Mouse (Mus musculus) B cell, adult 2 months (primary cell): ENCODE measurements around the gene Tspan7.
A peak's percentile ranks its signal among the peaks of the same experiment; 100 is the strongest.

Experiments
- DNase-seq, 2 experiments: peaks; one replicate each; pipeline ENCODE4 v3.0.0; 2022

Tspan7 gene

DNA sequence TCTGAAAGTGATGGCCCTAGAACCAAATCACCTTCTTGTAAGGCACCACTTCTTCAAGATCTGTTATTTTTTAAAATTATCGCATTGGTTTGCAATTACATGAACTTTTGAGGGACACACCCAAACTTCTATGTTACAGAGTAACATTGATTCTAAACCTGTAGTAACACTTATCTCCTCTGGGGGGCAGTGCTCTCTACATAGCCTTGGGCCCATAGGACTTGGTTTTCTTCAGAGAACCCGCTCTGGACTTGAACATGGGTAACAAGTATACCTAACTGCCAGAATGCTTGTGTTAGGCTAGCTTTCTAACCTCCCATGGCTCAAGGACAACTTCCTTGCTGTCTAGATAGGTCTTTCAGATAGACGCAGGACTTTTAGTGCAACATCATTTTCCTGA lies 64.8 kb downstream of the Tspan7 start:
- no peak for DNase-seq

DNA sequence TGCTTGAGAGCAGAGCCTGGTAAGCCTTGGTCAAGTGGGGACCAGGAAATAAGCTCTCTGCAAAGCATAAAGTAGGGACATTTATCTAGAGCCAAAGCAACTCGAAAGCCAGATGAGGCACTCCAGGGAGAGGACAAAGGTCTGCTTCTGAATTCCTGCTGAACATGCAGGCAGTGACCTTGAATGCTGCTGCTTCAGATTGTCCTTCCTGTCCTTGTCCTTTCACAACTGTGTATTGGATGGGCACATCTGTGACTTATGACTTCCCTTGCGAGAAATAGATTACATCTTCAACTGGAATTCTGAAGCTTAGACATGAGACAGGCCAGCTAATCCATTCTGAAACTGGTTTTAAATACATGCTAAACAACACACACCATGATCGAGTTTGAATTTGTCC lies 71.9 kb downstream of the Tspan7 start:
- no peak for DNase-seq

DNA sequence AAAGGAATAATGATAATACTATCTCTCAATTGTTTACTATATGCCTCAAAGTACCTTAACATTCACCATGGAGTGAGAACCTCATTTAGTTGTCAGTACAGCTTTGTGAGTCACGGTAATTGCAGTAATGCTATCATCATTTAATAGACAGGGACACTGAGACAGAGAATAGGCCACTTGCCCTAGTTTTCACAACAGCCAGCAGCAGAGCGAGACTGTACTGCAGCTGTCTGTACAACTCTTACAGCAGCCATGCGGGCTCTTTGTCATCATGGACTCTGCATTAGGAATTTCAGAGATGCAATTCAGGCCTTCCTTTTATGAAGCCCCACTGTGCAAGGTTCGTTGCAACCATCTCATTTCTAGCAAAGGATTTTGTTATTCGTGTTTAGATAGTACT lies 72.6 kb downstream of the Tspan7 start:
- DNase-seq: no peak

DNA sequence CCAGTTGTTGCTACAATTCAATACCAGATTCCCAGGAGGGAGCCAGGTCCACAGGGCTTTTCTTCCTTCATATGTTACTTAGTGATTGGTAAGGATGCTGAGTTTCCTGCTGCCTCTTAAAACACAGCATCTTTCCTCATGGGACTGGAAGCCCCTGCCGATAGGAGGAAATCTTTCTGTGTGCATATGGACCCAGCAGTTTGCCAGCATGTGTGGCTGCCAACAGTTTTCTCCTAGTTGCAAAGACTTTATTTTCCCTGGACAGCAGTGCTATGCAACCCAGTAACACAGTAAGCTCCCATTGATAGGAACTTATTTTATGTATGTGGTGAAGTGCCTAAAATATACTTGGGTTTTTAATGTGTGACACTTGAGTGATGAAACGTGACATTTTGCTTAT lies 73.7 kb downstream of the Tspan7 start:
- DNase-seq: no peak

DNA sequence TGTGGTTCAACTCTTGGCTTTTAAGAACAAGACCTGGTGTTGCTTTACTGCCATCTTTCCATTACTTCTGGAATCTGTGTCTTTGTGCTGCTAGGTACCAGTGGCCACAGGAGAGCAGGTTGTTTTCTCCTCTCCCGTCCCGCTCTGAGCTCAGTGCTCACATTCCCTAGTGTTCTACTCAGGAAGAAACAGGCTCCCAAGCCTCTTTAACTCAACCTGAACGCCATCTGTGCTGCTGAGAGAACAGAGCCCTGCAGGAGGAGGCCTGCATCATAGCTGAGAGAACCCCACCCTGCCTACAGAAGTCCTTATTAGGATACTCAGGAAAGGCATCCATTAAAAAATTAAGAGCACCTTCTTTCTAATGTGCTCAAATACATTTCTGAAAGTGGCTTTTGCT lies 80.9 kb downstream of the Tspan7 start:
- DNase-seq: no peak

DNA sequence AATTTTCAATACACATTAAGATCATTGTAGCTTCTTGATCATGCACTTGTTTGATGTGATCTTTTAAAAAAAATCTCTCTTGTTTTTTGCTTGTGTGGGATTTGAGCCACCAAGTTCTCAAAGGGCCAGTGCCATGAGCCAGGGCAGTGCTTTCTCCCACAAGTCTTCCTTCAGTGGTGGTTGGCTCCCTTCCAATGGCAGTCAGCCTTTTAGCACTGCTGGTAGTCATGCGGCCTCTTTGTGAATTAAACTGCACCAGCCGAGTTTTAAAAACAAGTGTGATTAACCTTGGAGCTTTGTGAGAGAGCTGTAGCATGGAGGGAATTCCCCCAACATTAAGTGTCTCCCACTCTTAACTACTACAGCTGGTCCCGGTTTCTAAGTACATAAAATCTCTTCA lies 89.6 kb downstream of the Tspan7 start:
- no peak for DNase-seq

DNA sequence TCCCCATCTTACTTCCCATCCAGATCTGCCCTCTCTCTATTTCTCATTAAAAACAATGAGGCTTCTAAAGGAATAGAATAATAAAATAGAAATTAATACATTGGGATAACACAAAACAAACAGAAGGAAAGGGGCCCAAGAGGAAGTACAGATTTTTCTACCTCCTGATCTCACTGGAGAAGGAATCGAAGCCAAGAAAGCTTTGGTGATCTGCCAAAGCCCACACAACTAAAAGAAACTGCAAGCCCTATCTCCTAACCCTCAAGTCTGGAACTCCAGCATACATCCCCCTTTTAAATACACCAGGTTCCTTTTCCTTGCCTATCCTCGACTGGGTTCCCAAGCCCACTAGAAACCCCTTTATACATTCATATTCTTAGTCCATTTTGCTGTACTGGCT lies 90.4 kb downstream of the Tspan7 start:
- DNase-seq: no peak

DNA sequence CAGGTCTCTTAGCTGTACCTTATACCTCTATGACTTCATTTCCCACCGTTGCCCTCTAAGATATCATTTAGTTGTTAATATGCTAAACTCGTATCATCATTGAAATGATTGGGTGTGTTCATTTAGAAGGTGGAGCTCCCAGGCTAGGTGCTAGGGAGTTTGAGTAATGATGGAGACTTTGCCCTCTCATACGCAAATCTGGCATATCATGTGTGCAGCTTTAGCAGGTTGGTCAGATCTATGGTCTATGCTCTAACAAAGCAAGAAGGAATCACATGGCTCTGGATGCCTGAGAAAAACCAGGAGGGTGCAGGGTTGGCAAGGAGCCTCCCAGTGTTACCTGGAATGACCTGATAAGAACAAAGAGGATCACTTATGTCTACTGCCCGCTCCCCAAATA lies 91.4 kb downstream of the Tspan7 start:
- DNase-seq: no peak

DNA sequence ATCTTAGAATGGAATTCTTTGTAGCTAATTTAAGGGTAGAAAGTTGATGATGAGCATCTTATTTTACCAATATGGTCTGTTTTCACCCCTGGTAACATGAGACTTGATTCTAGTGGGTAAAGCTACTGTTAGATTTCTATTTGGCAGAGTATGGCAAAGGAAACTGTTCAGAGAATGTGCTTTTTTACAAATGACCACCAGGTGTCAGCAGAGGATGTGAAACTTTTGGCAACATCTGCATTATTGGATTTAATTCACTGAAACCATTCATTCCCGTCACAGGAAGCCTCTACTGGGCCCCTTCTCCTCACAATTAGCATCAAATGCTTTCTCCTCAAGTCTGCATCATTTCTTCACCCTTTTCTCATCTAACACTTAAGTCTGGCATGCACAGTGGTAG lies 92.4 kb downstream of the Tspan7 start:
- peak; percentile 24 to 30 for DNase-seq

DNA sequence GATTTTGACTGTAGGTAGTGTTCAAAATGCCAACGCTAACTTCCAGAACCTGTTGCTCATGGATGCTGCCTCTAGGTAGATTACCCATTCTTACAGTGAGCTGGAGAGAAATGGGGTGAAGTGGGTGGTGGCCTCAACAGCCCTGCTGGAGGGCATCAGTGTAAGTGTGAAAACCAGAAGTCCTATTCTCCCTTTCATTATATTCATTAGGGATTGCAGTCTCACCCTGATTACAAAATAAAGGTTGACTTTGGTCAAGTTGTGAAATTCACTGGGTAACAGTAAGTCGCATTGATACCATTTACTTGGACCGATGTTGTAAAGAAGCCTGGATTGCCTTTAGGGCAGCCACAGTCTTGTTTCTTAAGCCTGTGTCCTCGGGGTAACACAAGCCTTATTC lies 97.8 kb downstream of the Tspan7 start:
- DNase-seq: no peak

DNA sequence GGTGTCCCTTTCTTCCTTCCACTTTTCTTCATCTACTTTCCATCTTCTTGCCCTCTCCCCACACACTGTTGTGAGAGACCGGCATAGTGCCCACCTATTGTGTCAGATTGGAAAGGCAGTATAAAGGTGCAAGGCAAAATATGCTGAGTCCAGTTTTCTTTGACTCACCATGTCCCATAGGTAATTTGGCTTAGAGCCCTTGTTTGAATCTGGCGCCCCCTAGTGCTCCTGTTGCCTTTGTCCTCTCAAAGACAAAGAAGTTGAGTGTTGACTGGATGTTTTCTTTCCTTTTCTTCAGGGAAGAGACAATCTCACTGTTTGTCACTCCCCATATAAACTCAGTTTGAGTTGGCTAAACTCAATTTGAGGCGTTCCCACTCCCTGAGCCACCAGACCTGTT lies 107.3 kb downstream of the Tspan7 start:
- DNase-seq: no peak

DNA sequence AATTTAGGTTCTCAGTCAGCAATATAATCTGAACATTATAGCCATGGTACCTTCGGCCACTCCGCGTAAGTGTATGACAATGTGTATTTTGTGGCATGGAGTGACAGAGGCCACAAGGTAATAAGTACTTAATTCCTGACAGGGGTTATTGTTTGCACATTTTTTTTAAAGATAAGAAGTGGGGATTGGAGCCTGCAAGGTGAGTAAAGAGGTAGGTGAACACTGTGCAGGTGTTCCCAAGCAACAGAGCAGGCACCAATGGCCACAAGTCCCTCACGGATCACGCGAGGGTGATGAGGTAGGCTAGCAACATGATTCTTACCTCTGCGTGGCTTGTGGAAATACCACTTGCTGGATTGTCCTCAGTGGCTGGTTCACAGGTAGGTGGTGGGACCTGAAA lies 108.6 kb downstream of the Tspan7 start:
- DNase-seq: no peak

DNA sequence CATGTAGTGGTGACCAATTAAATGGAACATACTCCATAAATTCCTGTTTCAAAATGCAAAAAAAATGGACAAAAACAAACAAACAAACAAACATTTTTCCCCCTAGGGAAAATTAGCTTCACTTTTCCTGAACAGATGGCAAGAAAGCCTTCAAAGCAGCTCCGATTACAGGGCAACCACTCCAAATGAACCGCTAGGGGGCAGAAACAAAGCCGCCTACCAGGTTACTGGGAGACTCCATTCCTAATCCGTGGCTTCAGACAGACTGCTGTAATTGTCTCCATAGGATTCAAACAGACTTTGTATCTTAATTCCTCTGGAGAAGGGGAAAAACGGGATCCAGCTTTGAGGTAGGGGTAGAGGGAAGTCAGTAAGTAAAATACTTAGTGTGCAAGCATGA lies 132.2 kb downstream of the Tspan7 start:
- peak; percentile 1 for DNase-seq

DNA sequence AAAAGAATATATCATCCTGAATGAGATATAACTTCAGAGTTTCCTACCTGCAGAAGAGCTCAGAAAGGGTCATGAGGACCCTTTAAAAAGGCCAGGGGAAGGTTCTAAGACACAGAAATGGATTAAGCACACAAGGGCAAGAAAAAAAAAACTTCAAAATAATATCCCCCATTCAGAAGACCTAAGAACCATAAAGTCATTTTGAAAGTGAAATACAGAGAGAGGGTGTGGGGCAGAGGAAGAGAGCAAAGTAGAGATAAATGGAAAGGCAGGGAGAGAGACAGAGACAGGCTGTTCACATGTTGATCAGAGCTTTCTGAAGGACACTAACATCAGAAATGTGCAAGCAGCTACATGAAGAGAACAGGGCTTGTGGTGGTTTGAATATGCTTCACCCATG lies 156.1 kb downstream of the Tspan7 start:
- DNase-seq: no peak
